Mouse (Mus musculus) kidney, adult 2 months (tissue): ENCODE results near the gene Gatd1. TPM values are rescaled to one million over a fixed set of nuclear protein-coding genes. Genes with fewer than 3 reads are reported as not detected.

Experiments used
- DNase-seq: peaks from one replicate; pipeline ENCODE4 v3.0.0; 2021
- H3K27ac ChIP-seq: fragments of 200-500 bp; 2 replicates; pipeline ENCODE4 v1.5.1; 2012; ENCODE audit warnings: low read depth, low read length, control low read depth, inconsistent platforms; ENCODE audit not compliant: insufficient read depth
- H3K27me3 ChIP-seq: fragments of 200-500 bp; replicated peaks from 2 replicates; pipeline ENCODE4 v1.6.1; 2012; ENCODE audit warnings: mild to moderate bottlenecking, moderate library complexity, low read length, inconsistent platforms; ENCODE audit not compliant: control insufficient read depth, insufficient read depth
- H3K36me3 ChIP-seq: fragments of 200-500 bp; 2 replicates; pipeline ENCODE4 v1.6.1; 2012; ENCODE audit warnings: mild to moderate bottlenecking, moderate library complexity, low read length, inconsistent platforms; ENCODE audit not compliant: control insufficient read depth, insufficient read depth
- H3K4me1 ChIP-seq: fragments of 200-500 bp; 2 replicates; pipeline ENCODE4 v1.6.1; 2011; ENCODE audit warnings: low read length; ENCODE audit not compliant: control insufficient read depth, insufficient read depth
- H3K4me3 ChIP-seq: fragments of 200-500 bp; 2 replicates; pipeline ENCODE4 v1.5.1; 2011; ENCODE audit warnings: mild to moderate bottlenecking, low read depth, low read length, control low read depth; ENCODE audit not compliant: insufficient read depth
- CTCF ChIP-seq: fragments of 200-500 bp; conservative IDR thresholded peaks from 2 replicates; pipeline ENCODE4 v1.5.1; 2011; ENCODE audit warnings: low read depth, mild to moderate bottlenecking, control low read depth, low read length, moderate library complexity, mixed read lengths; ENCODE audit not compliant: insufficient read depth, insufficient read length
- POLR2A ChIP-seq: fragments of 200-500 bp; IDR thresholded peaks from one replicate; pipeline ENCODE4 v1.6.1; 2011; ENCODE audit warnings: low read depth, low read length, control low read depth
- WGBS: fragments of 180-500 bp; shearing (Covaris S2); methylation state at CpG from one replicate; pipeline ENCODE4 v1.1.7; 2018; 5-methylcytosine and 5-hydroxymethylcytosine counted together
- polyA plus RNA-seq: library from polyadenylated mRNA; depleted of rRNA; stranded (reverse); fragments of >200 nt; gene quantifications from 2 replicates; pipeline ENCODE4 v1.2.3, GENCODE M21; 2012

The Gatd1 gene
- polyA plus RNA-seq, 1 experiment: 51.7 TPM

- WGBS: 16% methylated on average over 9 of the region's 9 CpGs
- DNase-seq: no peak
- no peaks in the 10 kb centered on the region for H3K27me3 ChIP-seq
- peak overlapping the region; percentile 62 for H3K27ac ChIP-seq
- H3K4me3 ChIP-seq: peak overlapping the region; percentile 87
- peaks cover 10% of the 10 kb centered on the region; the same call in 1 of the 2 replicates for H3K4me1 ChIP-seq
- H3K36me3 ChIP-seq: no peaks in the 10 kb centered on the region
- TF ChIP-seq CTCF (no peak), POLR2A (no peak)
These were observed 21.2 kb downstream of the Gatd1 start for GRCm38 (mm10) chr7:141392552-141393222.

- peak within 1 kb of the TSS; percentile 72 for H3K27ac ChIP-seq
- peak; percentile 99 for DNase-seq
- peak within 1 kb of the TSS; percentile 87 for H3K4me3 ChIP-seq
- whole genome bisulfite sequencing: under 1% methylated on average over 57 of the region's 57 CpGs
- H3K36me3 ChIP-seq: no peaks in the 10 kb centered on the region
- H3K4me1 ChIP-seq: peaks cover 10% of the 10 kb centered on the region; the same call in 1 of the 2 replicates
- no peaks in the 10 kb centered on the region for H3K27me3 ChIP-seq
- TF ChIP-seq POLR2A: peak; percentile 29
- no peak for TF ChIP-seq CTCF
These were observed 22.0 kb downstream of the Gatd1 start, which contains the start of gene Taldo1 for GRCm38 (mm10) chr7:141391625-141392551. Gene Taldo1 (plus strand): TSS chr7:141392199.

DNA sequence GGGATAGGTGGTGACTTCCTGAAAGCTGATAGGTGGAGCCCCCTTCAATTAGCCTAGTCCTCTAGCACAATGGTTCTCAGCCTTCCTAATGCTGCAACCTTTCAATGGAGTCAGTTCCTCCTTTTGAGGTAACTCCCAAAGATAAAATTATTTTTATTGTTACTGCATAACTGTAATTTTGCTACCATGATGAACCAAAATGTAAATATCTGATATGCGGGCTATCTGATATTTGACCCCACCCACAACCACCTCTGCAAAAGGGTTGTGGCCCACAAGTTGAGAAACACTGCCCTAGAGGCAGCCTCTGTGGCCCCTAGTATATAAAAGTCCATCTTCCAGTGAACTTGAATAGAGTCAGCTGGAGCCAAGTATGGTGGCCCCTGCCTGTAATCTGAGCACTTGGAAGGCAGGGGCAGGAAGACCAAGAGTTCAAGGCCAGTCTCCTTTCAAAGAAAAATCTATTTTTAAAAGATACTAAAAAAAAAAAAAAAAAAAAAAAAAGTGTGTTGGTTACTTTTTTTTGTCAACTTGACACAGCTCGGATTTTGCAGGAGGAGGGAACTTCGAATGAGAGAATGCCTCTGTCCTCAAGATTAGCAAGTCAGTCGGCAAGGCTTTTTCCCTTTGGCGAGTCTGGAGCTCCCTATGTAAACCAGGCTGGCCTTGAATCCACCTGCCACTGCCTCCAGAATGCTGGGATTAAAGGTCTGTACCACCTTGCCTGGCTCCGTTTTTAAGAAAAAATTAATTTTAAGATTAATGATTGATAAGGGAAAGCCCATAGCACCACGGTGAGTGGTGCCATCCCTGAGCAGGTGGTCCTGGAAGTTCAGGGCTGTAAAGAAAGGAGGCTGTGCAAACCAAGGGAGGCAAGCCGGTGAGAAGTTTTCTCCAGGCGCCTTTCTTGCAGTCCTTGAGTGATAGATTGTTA, 23.3 kb downstream of the Gatd1 start:
- H3K27ac ChIP-seq: peak overlapping the region; percentile 35; the same call in 1 of the 2 replicates
- peaks cover 10% of the 10 kb centered on the region; the same call in 1 of the 2 replicates for H3K4me1 ChIP-seq
- H3K27me3 ChIP-seq: no peaks in the 10 kb centered on the region
- DNase-seq: peak; percentile 67
- H3K36me3 ChIP-seq: no peaks in the 10 kb centered on the region
- TF ChIP-seq CTCF: no peak
- no peak for TF ChIP-seq POLR2A
- 46% methylated on average over 9 of the region's 9 CpGs for WGBS
- no peak overlapping the region for H3K4me3 ChIP-seq

DNA sequence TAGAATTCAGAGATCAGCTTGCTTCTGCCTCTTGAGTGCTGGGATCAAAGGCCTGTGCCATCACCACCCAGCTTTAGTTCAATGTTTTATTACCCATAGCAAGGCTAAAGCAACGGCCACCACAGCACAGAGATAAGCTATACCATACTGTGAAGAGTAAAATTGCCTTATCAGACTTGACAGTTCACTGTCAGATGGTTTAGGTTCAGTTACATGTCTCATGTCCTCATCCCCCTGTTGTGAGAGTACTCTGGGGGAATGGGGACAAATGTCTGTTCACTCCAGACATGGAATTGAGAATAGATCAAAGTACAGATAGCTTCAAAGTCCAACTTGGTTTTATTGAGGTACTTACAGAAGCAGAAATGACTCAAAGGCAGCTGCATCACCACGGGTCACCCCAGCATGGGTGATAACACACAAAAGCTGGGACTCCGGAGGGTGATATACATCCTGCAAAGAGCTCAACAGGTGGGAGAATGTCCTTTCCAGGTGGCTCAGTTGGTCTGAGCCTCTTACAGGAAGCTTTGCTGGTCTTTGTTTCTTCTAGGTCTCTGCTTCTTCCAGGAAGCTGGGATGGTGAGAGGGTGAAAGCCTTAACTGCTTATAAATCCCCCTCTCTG, 25.3 kb downstream of the Gatd1 start:
- H3K27me3 ChIP-seq: no peaks in the 10 kb centered on the region
- H3K36me3 ChIP-seq: no peaks in the 10 kb centered on the region
- no peak overlapping the region for H3K27ac ChIP-seq
- TF ChIP-seq POLR2A (no peak), CTCF (no peak)
- DNase-seq: no peak
- H3K4me3 ChIP-seq: no peak overlapping the region
- peaks cover 10% of the 10 kb centered on the region; the same call in 1 of the 2 replicates for H3K4me1 ChIP-seq
- WGBS: 44% methylated on average over 3 of the region's 3 CpGs

GRCm38 (mm10) chr7:141387807-141388486, 26.0 kb downstream of the Gatd1 start:
- no peak overlapping the region for H3K27ac ChIP-seq
- H3K4me1 ChIP-seq: peaks cover 7% of the 10 kb centered on the region; the same call in 1 of the 2 replicates
- WGBS: 42% methylated on average over 2 of the region's 2 CpGs
- TF ChIP-seq POLR2A (no peak), CTCF (no peak)
- H3K27me3 ChIP-seq: no peaks in the 10 kb centered on the region
- no peak overlapping the region for H3K4me3 ChIP-seq
- no peak for DNase-seq
- H3K36me3 ChIP-seq: no peaks in the 10 kb centered on the region
